Mouse (Mus musculus) embryonic facial prominence, embryonic 12.5 days (tissue): ENCODE results near the gene Cacng8. TPM values are rescaled to one million over a fixed set of nuclear protein-coding genes. Genes with fewer than 3 reads are reported as not detected.
A peak's percentile ranks its signal among the peaks of the same experiment; 100 is the strongest.

ENCODE experiments used
- ATAC-seq: fragments of 200-750 bp; cut with Nextera tagmentation; 2 replicates; pipeline ENCODE4 v1.8.0; 2017; ENCODE audit not compliant: insufficient number of reproducible peaks, insufficient read depth, low FRiP score, low TSS enrichment
- H3K27ac ChIP-seq: fragments of 300-500 bp; sonication (generic); 2 replicates; pipeline ENCODE4 v1.5.1; 2016; ENCODE audit warnings: mild to moderate bottlenecking
- H3K27me3 ChIP-seq: fragments of 300-500 bp; sonication (generic); 2 replicates; pipeline ENCODE4 v1.6.1; 2016; ENCODE audit warnings: mild to moderate bottlenecking, moderate library complexity
- H3K36me3 ChIP-seq: fragments of 300-500 bp; sonication (generic); 2 replicates; pipeline ENCODE4 v1.6.1; 2016; ENCODE audit warnings: mild to moderate bottlenecking
- H3K4me1 ChIP-seq: fragments of 300-500 bp; sonication (generic); 2 replicates; pipeline ENCODE4 v1.6.1; 2016
- H3K4me2 ChIP-seq: fragments of 300-500 bp; sonication (generic); replicated peaks from 2 replicates; pipeline ENCODE4 v1.6.1; 2016; ENCODE audit warnings: mild to moderate bottlenecking, moderate library complexity
- H3K4me3 ChIP-seq: fragments of 300-500 bp; sonication (generic); 2 replicates; pipeline ENCODE4 v1.5.1; 2016; ENCODE audit warnings: mild to moderate bottlenecking
- H3K9ac ChIP-seq: fragments of 300-500 bp; sonication (generic); 2 replicates; pipeline ENCODE4 v1.6.1; 2016; ENCODE audit warnings: mild to moderate bottlenecking, moderate library complexity
- H3K9me3 ChIP-seq: fragments of 300-500 bp; sonication (generic); 2 replicates; pipeline ENCODE4 v1.6.1; 2016; ENCODE audit warnings: mild to moderate bottlenecking, moderate library complexity
- whole genome bisulfite sequencing: fragments of 180-500 bp; shearing (Covaris S2); methylation state at CpG from one replicate; pipeline ENCODE4 v1.1.7; 2016; 5-methylcytosine and 5-hydroxymethylcytosine counted together
- microRNA-seq: library from miRNA; unstranded; fragments of <30 nt; microRNA quantifications from one replicate; pipeline ENCODE4, GENCODE M21; 2017
- polyA plus RNA-seq: library from polyadenylated mRNA; unstranded; fragments of >200 nt; fragmentation: Nextera tagmentation; extraction: Ambion mirVana; gene quantifications from 2 replicates; pipeline ENCODE4 v1.2.1, GENCODE M21; 2016

Cacng8 gene
- polyA plus RNA-seq, 1 experiment from 2014 or later, result 7.3 TPM

DNA sequence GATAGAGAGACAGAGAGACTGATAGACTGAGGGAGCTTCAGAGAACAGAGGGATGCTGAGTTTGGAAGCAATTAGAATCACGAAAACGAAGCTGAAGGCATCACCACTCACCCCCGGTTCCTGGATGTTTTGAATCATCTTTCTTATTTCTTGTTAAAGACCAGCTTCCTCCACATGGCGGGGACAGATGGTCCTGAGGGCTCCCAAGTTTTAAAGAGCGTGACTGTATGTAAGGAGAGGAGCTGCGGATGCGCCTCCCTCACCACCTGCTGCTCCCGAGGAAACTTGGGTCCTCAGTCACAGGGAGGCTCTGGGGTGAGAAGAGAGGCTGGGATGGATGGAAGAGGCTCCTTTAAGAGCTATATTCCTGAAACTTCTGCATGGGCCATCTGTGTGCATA, 69.8 kb downstream of the Cacng8 start:
- Histone ChIP-seq H3K9ac (no peak overlapping the region), H3K27me3 (no peaks in the 10 kb centered on the region), H3K4me1 (no peaks in the 10 kb centered on the region), H3K36me3 (no peaks in the 10 kb centered on the region), H3K9me3 (no peaks in the 10 kb centered on the region), H3K27ac (no peak overlapping the region), H3K4me2 (no peak overlapping the region), H3K4me3 (no peak overlapping the region)
- ATAC-seq, result no peak
- 81% methylated on average over 8 of the region's 8 CpGs for WGBS

DNA sequence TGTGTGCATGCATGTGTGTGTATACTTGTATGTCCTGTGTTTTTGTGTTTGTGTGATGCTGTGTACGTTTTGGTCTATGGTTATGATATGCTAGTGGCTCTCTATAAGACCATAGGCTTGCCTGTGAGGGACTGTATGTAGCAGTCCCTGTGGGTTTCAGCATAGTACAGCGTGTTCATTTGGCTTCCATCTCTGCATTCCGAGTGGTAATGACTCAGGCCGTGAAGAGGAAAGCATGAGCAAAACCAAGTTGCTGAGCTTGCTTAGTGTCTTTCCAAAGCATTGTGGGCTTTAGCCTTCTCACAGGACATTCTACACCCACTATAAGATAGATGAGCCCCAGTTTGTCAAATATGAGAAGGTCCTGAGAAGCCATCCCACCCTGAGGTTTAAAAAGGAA, 72.8 kb downstream of the Cacng8 start:
- no peak for ATAC-seq
- Histone ChIP-seq H3K4me2 (no peak overlapping the region), H3K9me3 (no peaks in the 10 kb centered on the region), H3K27ac (no peak overlapping the region), H3K9ac (no peak overlapping the region), H3K36me3 (no peaks in the 10 kb centered on the region), H3K4me1 (no peaks in the 10 kb centered on the region), H3K4me3 (no peak overlapping the region), H3K27me3 (no peaks in the 10 kb centered on the region)
- 80% methylated on average over 4 of the region's 4 CpGs for WGBS

Small RNAs within 50 kb of the gene (microRNA-seq; reads per million reads assigned to microRNA genes)
- gene Gm23450, result 17.2 reads per million, percentile 32 among the genes with 10 or more reads in this experiment

Other genes starting within 250 kb of the Cacng8 start
- gene AU018091, start 221.5 kb upstream of the Cacng8 start, polyA plus RNA-seq, result 0.13 and 0.23 TPM in 2 replicates
- 0.03 TPM in 1 of 2 replicates, not detected in the other for gene Nlrp12, start 140.9 kb upstream of the Cacng8 start, polyA plus RNA-seq
- 34.4 and 38.0 TPM in 2 replicates for gene Myadm, start 101.6 kb upstream of the Cacng8 start, polyA plus RNA-seq
- gene Prkcg, start 101.5 kb upstream of the Cacng8 start, polyA plus RNA-seq, result 0.12 and 0.19 TPM in 2 replicates
- 3.7 TPM in 2 replicates for gene Cacng7, start 57.7 kb upstream of the Cacng8 start, polyA plus RNA-seq
- gene Cacng6, start 33.5 kb downstream of the Cacng8 start, polyA plus RNA-seq, result 1.7 and 2.2 TPM in 2 replicates
- gene Tarm1, start 111.9 kb downstream of the Cacng8 start, polyA plus RNA-seq, result not detected in 2 replicates
- gene Oscar, start 225.5 kb downstream of the Cacng8 start, polyA plus RNA-seq, result 0.22 and 0.23 TPM in 2 replicates
- 367 and 407 TPM in 2 replicates for gene Ndufa3, start 226.7 kb downstream of the Cacng8 start, polyA plus RNA-seq
- gene Tfpt, start 239.2 kb downstream of the Cacng8 start, polyA plus RNA-seq, result 38.0 and 38.8 TPM in 2 replicates
- gene Prpf31, start 239.3 kb downstream of the Cacng8 start, polyA plus RNA-seq, result 129 and 130 TPM in 2 replicates